Mouse (Mus musculus) heart, adult 11 months (tissue): ENCODE data around the gene Pik3r6.

Experiments used
- DNase-seq: peaks from one replicate; pipeline ENCODE4 v3.0.0; 2022

Gene Pik3r6

DNA sequence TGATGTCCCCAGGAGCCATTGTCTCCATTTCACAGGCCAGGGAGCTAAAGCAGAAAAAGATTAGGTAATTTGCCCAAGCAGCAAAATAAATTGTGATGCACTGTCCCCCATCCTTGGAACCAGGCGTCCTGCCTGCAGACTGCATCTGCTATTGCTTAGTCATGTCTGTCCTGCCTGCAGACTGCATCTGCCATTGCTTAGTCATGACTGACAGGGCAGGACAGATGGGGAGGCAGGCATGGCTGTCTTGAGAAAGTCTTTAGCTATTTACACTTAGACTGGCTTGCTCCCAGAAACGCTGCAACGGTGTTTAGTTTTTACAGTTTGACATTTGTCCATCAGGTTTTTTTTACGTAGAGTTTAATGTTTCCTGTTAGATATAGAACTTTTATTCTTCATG lies 33.6 kb downstream of the Pik3r6 start:
- DNase-seq: peak; percentile 79

DNA sequence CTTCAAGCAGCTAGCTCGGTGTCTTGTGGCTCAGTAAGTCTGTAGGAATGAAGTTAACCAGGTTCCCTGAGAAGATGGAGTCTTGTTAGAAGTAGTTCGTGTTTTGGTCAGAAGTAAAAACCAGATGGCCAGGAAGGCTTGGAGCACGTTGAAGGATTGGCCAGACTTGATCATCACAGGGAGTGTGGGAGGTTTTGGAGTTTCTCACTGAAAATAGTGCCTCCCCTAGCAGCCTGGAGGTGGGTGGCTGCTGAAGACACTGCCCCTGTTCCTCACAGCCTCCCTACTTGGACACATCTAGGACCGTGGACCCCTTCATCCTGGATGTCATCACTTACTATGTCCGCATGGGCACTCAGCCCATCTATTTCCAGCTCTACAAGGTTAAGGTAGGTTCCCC lies 36.8 kb downstream of the Pik3r6 start:
- DNase-seq: peak; percentile 65

DNA sequence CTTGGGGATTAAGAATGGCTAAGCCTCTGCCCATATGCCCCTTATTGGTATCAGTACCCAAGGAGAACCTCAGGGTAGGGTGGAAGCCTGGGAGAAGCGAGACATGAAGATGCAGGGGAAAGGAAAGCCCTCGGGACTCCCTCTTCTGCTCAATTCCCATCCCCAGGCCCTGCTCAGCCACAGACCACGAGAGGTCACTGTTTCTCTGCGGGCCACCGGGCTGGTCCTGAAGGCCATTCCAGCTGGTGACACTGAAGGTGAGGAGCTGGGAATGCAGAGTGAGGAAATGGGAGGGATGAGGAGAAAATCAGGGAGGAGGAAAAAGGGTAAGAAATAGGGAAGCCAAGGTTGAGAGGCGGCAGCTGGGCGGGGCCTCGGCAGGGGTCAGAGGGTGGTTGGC lies 41.7 kb downstream of the Pik3r6 start:
- peak; percentile 92 for DNase-seq

DNA sequence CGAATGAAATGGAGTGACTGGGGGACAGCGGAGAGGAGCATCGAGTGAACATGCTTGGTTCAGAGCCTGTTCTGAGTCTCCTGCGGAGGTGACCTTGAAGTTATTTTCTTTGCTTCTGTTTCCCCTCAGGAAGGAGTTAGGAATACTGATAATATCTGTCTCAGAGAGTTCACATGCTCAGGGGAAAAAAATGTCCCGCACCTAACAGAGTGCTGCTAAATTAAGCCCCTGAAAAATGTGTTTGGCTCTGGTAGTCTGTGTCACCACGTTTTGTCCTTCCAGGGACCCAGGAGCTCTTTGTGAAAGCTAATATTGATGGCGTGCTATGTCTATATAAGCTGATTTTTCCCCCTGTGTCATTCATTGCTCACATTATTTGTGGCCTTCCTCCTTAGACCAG lies 42.4 kb downstream of the Pik3r6 start:
- DNase-seq: no peak

DNA sequence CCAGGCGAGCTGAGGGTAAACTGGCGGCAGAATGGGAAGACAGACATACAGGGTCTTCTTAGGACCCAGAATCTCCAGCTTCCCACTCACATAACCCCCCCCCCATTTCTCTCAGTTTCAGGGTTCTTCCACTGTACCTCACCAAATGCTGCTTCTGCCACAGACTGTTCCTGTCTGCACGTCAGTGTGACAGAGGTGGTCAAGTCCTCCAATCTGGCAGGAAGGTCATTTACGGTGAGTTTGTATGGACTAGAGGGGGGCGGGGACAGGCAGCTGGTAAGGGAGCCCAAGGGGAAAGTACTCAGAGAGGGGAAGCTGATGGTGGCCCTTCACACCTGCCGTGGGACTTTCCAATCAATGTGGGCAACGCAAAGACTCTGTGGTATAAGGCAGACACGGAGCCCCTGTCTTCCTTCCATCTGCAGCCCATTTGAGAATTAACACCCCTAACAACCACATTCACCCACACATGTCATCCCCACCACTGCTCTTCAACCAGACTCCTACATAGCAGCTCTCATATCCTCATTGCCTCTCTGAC lies 42.9 kb downstream of the Pik3r6 start:
- DNase-seq: peak; percentile 86

DNA sequence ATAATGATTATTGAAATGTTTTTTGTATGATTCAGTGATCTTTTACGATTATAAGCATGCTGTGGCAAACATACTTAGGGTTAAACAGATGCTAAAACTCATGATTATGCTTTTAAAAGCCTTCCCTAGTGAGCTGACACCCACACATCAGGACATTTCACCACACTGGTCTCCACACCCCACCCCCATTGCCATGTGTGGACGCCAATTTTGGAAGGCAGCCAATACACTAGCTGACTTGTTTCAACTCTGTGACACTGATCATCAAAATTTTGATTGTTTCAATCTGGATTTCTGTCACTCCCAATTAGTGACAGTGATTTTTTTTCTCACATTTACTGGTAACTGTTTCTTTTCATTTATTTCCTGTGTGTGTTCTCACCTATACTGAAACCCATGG lies 44.7 kb downstream of the Pik3r6 start:
- DNase-seq: peak; percentile 89

DNA sequence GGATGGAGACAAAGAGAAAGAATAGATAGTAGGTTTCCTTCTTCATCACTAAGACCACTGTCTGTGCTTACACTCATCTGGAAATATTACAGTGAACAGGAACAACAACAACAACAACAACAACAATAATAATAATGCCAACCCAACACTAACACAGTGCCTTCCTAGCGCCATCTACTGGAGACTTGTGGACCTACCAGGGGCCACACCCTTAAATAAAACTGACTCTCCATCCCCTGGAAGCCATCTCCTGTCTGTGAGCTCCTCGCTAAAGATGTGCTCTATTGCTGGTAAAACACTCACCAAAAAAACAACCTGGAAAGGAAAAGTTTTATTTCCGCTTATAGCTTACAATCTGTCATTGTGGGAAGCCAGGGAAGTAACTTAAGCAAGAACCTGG lies 46.8 kb downstream of the Pik3r6 start:
- peak; percentile 68 for DNase-seq

DNA sequence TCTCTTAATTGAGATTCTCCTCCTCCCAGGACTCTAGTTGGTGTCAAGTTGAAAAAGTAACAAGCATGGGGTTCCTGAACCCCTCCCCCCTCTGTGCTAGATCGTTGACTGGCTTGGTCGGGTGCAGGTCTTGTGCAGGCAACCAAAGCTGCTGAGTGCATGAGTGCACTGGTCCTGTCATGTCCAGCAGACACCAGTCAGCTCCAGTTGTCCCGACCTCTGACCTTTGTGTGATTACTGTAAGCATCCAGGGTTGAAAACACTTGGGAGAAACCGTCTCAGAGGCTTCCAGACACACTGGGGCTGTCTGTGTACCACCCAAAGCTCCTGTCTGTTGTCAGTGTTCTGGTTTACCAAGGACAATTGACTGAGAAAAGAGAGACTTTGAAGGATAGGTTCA lies 47.5 kb downstream of the Pik3r6 start:
- peak; percentile 80 for DNase-seq

DNA sequence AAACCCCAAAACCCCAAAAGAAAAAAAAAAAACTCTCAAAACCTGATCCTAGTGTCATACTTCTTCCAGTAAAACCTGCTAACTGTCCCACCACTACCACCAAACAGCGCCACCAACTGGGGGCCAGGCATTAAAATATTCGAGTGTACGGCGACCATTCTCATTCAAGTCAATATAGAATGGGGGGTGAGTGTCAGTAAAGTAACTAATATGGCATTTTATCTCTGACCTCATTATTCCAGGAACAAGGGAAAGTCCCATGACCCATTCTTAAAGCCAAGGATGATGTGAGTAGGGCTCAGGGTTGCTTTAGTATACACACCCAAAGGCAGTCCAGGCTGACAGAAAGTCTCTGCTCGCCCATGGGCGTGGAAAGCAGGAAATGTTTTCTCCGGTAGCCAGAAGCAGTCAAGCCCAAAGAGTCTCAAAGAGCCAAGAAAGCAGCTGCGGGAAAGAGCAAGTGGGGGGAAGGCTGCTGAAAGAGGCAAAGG lies 51.2 kb downstream of the Pik3r6 start:
- DNase-seq: peak; percentile 97

DNA sequence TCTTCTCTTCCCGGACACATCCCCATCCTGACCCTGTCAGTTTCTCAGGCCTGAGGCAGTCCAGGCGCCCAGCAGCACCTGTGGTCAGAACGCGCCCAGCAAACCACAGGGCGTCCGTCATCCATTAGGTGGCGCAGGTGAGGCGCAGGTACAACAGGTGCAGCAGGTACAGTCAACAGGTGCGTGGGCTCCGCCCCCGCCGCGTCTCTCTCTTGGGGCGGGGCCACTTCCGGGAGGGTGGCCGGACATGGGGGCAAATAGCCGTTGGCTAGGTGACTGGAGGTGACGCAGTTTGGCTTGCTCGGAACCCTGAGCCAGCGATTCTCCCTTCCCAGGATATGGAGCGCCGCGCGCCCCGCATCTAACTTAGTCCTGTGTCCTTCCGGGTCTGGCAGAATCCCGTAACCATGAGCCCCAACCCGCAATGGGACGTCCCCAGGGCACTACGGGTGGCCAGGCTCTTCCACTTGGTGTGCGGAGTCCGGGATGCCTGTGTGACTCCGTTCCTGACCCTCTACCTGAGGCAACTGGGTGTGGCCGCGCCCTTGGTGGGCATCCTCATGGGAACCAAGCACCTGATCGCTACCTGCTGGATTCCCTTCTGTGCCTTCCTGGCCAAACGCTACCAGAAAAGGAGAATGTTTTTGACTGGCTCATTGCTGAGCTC lies 53.2 kb downstream of the Pik3r6 start, which contains the start of gene Mfsd6l:
TSS of gene Mfsd6l (plus strand) at position 269 of the 667 bp plus-strand sequence.
- DNase-seq: peak; percentile 85

DNA sequence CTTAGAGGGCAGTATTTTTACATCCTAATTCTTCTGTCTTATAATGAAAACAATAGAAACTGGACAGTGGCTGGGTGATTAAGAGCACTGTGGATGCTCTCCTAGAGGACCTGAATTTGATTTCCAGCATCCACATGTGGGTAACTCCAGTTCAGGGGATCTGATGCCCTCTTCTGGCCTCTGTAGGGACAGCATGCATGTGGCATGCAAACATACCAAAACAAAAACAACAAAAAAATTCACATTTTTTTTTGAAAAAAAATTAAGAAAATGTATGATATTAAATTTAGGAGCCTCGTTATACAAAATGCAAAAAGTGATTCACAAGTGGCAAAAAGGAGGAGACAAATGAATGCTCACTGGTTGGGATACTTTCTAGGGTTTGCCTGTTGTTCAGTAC lies 56.7 kb downstream of the Pik3r6 start:
- no peak for DNase-seq

DNA sequence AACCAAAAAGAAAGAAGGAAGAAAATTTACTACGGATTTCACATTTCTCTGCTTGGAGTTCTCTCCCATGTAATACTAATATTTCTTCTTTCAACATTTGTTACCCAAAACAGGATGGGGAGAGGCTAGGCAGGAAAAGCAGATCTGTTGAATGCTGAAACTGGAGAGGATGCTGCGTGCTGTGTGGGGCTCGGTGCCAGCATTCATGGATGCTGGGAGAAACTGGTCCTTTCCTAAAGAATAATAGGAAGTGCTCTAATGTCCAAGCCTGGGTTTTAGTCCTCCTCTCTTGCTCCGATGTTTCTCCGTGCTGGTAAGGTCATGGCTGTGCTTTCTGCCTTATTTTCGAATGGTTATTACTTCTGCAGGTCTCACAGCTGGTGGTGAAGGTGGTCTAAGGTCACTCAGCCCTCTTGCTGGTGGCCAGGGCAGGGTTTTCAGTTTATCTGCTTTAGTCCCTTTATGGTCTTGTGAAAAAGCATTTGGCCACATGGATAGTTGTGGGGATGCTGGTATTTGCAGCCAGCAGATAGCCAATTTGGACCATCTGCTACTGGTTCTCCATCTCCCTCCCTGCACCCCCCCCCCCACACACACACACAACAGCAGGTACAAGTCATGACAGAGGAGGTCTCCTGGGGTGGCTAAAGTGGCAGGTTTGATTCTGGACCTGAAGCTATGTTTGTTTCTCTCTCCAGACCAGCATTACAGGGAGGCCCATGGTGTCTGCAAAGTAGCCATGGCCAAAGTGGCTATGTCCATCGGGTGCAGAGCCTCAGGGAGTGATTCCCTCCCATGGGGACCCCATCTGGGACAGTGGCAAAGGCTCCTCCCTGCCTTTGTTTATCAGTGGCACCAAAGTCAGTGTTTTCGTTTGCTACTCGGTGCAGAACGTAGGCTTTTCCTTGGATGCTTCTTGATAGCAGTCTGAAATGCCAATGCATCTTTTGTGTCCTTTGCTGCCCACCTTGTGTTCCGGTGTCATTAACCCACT lies 59.4 kb downstream of the Pik3r6 start:
- peak; percentile 81 for DNase-seq

DNA sequence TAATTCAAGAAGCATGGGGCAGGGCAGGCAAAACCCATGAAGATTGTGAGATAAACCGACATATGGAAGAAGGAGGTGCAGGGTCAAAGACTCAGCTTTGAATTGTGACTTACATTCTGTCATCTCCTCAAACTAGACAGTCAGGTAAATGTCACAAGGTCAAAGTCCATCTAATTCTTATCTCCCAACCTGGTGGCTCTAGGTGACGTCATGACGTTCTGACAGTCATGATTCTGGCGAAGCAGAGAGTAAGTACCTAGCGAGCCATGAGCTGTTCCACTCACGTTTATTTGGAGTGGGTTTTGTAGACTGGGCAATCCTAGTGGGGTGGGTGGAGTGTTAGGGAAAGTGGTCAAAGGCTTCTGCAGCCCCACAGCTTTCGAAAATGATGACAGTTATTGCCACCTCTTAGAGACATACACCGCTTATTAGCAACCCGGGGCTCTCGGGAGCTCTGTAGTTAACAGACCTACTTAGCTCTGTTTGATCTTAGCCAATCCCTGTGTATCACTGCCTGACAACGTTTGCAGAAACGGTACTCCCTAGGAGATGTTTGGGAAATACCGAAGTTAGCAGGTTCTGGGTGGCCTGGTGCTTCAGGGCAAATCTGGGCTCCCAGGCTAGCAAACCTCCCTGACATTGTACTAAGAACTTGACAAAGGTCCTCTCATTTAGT lies 61.7 kb downstream of the Pik3r6 start:
- peak; percentile 84 for DNase-seq

DNA sequence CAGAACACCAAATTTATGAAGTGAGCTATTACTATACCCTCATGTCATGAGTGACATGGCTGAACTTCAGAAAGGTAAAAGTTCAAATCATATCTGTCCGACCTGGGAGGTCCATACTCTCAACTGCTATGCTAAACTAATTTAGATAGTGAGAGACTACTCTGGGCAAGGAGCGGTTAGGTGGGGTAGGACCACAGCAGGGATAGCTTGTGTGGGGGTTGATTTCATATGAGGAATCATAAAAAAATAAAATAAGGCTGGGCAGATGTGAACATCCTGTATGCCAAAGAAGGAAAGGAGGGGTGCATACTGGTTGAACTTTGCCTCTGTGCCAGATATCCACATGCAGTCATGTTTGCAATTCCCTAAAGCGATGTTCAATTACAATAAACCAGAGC lies 62.2 kb downstream of the Pik3r6 start:
- peak; percentile 60 for DNase-seq

DNA sequence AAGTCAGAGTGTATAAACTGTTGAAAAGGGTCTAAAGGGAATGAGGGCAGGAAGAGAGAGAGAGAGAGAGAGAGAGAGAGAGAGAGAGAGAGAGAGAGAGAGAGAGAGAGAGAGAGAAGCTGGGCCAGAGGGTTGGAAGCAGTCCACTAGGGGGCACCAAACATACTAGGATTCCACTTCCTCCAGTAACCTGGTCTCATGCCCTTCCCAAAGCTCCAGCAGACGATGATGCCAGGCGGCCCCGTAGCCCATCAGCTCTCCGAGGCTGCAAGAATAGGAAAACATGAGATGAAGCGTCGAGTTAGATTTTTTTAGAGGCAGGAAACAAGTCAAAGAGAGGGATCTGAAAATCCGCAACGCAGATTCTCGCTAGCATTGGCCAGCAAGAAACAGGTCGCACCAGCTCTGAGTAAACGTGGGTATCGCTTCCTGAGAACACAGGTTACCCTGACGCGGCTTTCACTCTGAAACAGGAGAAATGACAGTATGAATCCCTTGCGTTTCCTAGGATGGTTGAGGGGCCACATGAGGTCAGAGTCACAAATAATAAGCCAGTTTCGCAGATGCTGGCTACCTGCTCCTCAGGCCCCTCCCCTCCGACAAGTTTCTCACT lies 63.7 kb downstream of the Pik3r6 start:
- DNase-seq: peak; percentile 92

DNA sequence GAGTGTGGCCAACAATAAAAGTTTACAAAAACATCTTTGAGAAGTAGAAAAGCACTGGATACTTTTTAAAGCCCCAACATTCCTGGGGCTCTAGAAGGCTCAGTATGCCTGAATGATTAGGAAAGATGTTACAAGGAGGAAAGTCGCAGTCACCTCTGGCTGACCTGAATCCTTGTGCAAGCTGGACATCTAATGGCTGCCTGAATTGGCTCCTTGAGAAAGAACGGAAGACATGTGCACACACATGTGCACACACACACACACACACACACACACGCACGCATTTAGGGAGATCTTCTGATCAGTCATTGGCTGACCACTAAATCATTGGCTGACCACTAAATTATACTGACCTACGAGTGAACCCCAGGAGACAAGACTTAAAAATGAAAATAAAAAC lies 68.0 kb downstream of the Pik3r6 start:
- peak; percentile 93 for DNase-seq

DNA sequence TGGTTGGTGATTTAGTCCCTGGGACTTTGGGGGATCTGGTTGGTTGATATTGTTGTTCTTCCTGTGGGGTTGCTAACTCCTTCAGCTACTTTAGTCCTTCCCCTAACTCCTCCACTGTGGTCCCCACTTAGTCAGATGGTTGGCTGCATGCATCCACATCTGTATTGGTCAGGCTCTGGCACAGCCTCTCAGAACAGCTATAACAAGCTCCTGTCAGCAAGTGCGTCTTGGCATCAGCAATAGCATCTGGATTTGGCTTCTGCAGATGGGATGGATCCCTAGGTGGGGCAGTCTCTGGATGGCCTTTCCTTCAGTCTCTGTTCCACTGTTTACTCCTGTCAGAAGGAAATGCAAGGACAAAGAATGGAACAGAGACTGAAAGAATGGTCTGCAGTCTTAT lies 74.3 kb downstream of the Pik3r6 start:
- peak; percentile 90 for DNase-seq

DNA sequence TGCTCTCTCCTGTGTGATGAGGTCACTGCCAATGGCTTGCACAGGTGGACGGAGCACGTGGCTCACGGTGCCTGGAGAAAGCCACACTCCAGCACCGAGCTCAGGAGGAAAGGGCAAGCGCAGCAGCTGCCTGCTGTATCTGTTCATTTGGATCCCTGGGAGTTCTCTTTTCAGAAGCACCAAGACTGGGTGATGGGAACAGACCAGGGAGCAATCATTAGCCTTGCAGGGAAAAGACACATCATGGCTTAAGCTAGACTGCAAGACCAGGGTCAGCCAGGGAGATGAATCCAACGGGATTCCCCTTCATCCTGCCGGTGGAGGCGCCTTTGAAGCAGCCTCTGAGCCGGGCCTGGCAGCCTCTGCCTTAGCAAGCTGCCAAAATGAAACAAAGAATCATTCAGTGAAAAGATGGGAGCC lies 76.7 kb downstream of the Pik3r6 start:
- DNase-seq: peak; percentile 90

DNA sequence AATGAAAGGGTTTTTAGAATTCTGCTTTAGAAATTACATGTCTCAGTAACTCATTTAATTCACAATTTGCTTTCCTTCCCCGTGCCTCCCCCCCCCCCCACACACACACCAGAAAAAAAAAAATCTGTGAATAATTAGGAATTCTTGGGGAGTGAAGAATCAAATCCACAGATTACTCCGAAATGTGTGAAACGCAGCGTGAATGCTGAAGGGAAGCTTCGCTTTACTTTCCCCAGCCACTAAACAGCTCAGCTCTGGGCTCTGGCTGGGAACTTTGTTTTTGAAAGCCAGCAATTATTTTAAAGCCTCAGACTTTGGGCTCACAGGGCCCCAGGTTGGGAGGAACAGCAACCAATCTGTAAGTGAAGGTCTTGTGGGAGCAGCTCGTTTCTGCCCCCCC lies 77.7 kb downstream of the Pik3r6 start:
- DNase-seq: no peak

DNA sequence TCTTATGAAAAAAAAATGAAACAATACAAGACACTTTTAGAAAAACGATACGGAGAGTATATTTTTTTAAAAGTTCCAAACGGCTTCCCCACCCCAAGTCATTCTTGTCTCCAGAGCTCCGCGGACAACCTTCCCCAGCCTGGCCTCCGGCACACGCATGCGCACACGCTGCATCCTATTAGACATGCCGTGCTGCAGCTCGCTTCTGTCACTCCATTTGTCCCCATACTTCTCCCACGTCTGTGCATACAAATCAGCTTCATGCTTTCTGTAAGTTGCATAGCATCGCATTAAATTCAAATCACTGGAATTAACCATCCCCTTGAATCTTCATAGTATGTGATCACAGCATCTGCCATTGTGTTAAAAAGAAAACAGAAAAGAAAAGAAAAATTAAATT lies 80.4 kb downstream of the Pik3r6 start:
- DNase-seq: no peak

DNA sequence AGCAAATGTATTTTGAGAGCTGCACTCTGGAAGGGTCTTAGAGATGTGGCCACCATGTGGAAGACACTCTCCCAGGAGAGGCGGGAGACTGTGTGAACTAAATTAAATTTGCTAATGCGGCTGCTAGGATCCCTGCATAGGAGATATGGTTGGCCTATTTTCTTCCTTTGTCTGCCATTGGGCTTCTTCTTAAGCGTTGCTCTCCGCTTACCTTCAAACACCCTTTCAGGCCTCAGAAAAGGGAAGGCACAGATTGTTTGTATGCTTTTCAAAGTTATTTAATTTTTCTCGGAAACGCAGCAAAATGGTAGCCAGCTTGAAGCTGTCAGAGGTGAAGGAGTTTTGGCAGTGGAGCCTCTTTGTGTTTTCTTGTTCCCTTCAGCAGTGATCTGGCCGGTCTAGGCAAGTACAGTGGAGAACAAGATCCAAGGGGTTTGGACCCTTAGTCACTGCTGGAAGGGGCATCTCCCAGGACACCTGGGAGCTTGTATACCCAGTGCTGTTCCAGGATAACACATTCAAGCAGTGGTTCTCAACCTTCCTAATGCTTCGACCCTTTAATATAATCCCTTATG lies 81.2 kb downstream of the Pik3r6 start:
- peak; percentile 94 for DNase-seq

DNA sequence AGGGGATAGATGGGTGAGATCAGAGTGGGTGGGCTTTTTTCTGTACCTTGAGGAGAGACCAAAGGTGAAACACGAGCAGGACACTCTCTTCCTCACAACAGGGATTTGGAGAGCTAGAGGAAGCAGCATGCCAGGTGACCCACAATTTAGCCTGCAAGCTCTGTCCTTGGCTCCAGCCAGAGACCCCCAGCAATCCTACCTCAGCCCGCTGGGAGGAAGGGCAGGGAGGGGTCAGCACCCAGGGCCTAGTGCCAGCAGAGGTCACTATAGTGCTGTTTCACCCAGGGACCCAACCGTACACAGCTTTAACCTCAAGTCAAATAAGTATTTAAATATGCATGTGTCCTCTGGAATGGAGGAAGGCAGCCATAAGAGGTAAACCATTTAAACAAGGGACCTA lies 83.1 kb downstream of the Pik3r6 start:
- peak; percentile 80 for DNase-seq
